ENCODE assay signal across 11 mouse cellular contexts in the genomic region with DNA sequence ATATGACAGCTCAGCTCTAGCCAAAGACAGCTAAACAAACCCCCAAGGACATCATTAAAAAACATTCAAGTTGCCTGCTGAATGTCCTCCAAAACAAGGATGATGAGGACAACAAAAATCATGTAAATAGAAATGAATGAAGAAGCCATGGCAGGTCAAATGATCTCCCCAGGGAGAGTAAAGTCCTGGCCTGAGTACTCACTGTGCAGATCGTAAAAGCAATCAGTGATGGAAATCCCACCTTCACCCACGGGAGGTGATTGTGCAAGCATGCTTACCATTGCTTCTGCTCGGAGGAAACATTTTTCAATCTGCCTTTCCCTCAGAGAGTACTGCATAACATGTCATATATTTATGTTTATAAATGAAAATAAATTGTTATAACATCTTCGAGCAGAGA.
DNase-seq lines count a peak whose midpoint lies in the region.
"Had no signal": no experiment of that assay in that cellular context is flagged by ENCODE, and none has a peak within 500 bp of the region (broad histone marks: within the 10 kb centered on the region; RNA-seq: fewer than 3 reads in every experiment).

No protein-coding gene starts in this region.

- intact Hi-C loops in left cerebral cortex, postnatal 4 days (cut with DNase I): no loop called here
- intact Hi-C loops in gastrocnemius, postnatal 14 days (cut with DNase I; ENCODE audit: low total_unique reads): no loop called here

- DNase-seq in gastrocnemius, adult 18-20 months (ENCODE audit: low spot score): peak; percentile 68
- no peak for DNase-seq in gastrocnemius, postnatal 10 days
- peak; percentile 5 for DNase-seq in left cerebral cortex, postnatal 4 days
- no peak for DNase-seq in left cerebral cortex, adult 18-20 months (ENCODE audit: low spot score in 2 of 2)
- peak; percentile 11 for DNase-seq in adipocyte (ENCODE audit: low spot score)
- DNase-seq in gastrocnemius, postnatal 14 days: peak; percentile 24
- DNase-seq in lung, postnatal 14 days: no peak
- DNase-seq: B cell, adult 2 months; cerebellum, postnatal 14 days; embryo, embryonic 11 days; layer of hippocampus, postnatal 36 days had no signal

Comparison
In these comparisons a context has a peak if more than half of its experiments do, and no peak if none do; other contexts are left out.
1. DNase-seq: peak in gastrocnemius, adult 18-20 months (single experiment), left cerebral cortex, postnatal 4 days (single experiment), adipocyte (single experiment) and gastrocnemius, postnatal 14 days (single experiment); none in gastrocnemius, postnatal 10 days (single experiment), left cerebral cortex, adult 18-20 months (0 of 2) and lung, postnatal 14 days (single experiment).